Mouse (Mus musculus): ENCODE measurements around the gene Unc45b. TPM values are rescaled to one million over a fixed set of nuclear protein-coding genes. Genes with fewer than 3 reads are reported as not detected.

The Unc45b gene
- polyA plus RNA-seq, 1 experiment from 2014 or later, result 1.7 TPM

- ATAC-seq (ENCODE audit: low read depth), result no peak
Measured at GRCm38 (mm10) chr11:82874924-82875323, 35.4 kb upstream of the Unc45b start.

GRCm38 (mm10) chr11:82875631-82876030, 34.7 kb upstream of the Unc45b start:
- peaks cover 6% of the 10 kb centered on the region; the same call in 1 of the 2 replicates for H3K36me3 ChIP-seq
- H3K4me1 ChIP-seq (replicated peaks), result peaks cover 6% of the 10 kb centered on the region
- H3K9me3 ChIP-seq, result no peaks in the 10 kb centered on the region
- no peak for ATAC-seq (ENCODE audit: low read depth)
- no peak overlapping the region for H3K9ac ChIP-seq
- WGBS, result 83% methylated on average over 5 of the region's 5 CpGs
- no peak overlapping the region for H3K4me3 ChIP-seq
- H3K4me2 ChIP-seq, result no peak overlapping the region
- no peak overlapping the region for H3K27ac ChIP-seq (replicated peaks)
- H3K27me3 ChIP-seq, result no peaks in the 10 kb centered on the region

More at GRCm38 (mm10) chr11:82874924-82875323, 35.4 kb upstream of the Unc45b start:
- WGBS, result 58% methylated on average over 5 of the region's 5 CpGs
- H3K27me3 ChIP-seq, result no peaks in the 10 kb centered on the region
- H3K4me2 ChIP-seq, result no peak overlapping the region
- no peak overlapping the region for H3K27ac ChIP-seq (replicated peaks)
- no peaks in the 10 kb centered on the region for H3K9me3 ChIP-seq
- H3K4me1 ChIP-seq (replicated peaks), result peaks cover 12% of the 10 kb centered on the region
- peaks cover 6% of the 10 kb centered on the region; the same call in 1 of the 2 replicates for H3K36me3 ChIP-seq
- H3K9ac ChIP-seq, result no peak overlapping the region
- no peak overlapping the region for H3K4me3 ChIP-seq

GRCm38 (mm10) chr11:82877726-82878344, 32.5 kb upstream of the Unc45b start:
- Histone ChIP-seq H3K4me2 (no peak overlapping the region), H3K9me3 (no peaks in the 10 kb centered on the region)
- WGBS, result 51% methylated on average over 7 of the region's 7 CpGs

GRCm38 (mm10) chr11:82883180-82883579, 27.2 kb upstream of the Unc45b start:
- ATAC-seq (ENCODE audit: low read depth), result no peak
- H3K9ac ChIP-seq, result no peak overlapping the region
- no peak overlapping the region for H3K27ac ChIP-seq (replicated peaks)
- H3K9me3 ChIP-seq, result no peaks in the 10 kb centered on the region
- peaks cover 10% of the 10 kb centered on the region; the same call in 1 of the 2 replicates for H3K36me3 ChIP-seq
- no peak overlapping the region for H3K4me3 ChIP-seq
- no peak overlapping the region for H3K4me2 ChIP-seq
- H3K27me3 ChIP-seq, result no peaks in the 10 kb centered on the region
- peaks cover 6% of the 10 kb centered on the region for H3K4me1 ChIP-seq (replicated peaks)
- 57% methylated on average over 8 of the region's 8 CpGs for WGBS

More at GRCm38 (mm10) chr11:82877726-82878344, 32.5 kb upstream of the Unc45b start:
- Histone ChIP-seq H3K4me3 (no peak overlapping the region), H3K27me3 (no peaks in the 10 kb centered on the region), H3K4me1 (replicated peaks) (no peaks in the 10 kb centered on the region; the same call in 1 of the 2 replicates), H3K27ac (replicated peaks) (peak overlapping the region; percentile 62), H3K36me3 (peaks cover 10% of the 10 kb centered on the region; the same call in 1 of the 2 replicates), H3K9ac (no peak overlapping the region)
- ATAC-seq (ENCODE audit: low read depth), result peak; percentile 55; the same call in 1 of the 2 replicates

GRCm38 (mm10) chr11:82886559-82886958, 23.8 kb upstream of the Unc45b start:
- no peak overlapping the region for H3K4me3 ChIP-seq
- H3K36me3 ChIP-seq, result no peaks in the 10 kb centered on the region
- 87% methylated on average over 3 of the region's 3 CpGs for WGBS

GRCm38 (mm10) chr11:82888491-82888946, 21.8 kb upstream of the Unc45b start:
- H3K36me3 ChIP-seq, result no peaks in the 10 kb centered on the region
- ATAC-seq (ENCODE audit: low read depth), result no peak
- peaks cover 26% of the 10 kb centered on the region for H3K4me1 ChIP-seq (replicated peaks)
- H3K27ac ChIP-seq (replicated peaks), result no peak overlapping the region
- no peak overlapping the region for H3K4me3 ChIP-seq
- H3K9me3 ChIP-seq, result no peaks in the 10 kb centered on the region
- H3K9ac ChIP-seq, result 0 out of 2 replicates have a peak overlapping the region, but pooled peaks have one; percentile 31
- peak overlapping the region; percentile 88 for H3K4me2 ChIP-seq
- peaks cover 15% of the 10 kb centered on the region; the same call in 1 of the 2 replicates for H3K27me3 ChIP-seq
- 52% methylated on average over 10 of the region's 10 CpGs for WGBS

More at GRCm38 (mm10) chr11:82886559-82886958, 23.8 kb upstream of the Unc45b start:
- no peak for ATAC-seq (ENCODE audit: low read depth)
- H3K9me3 ChIP-seq, result no peaks in the 10 kb centered on the region
- 0 out of 2 replicates have a peak, but pooled peaks cover 6% of the 10 kb centered on the region for H3K27me3 ChIP-seq
- H3K4me2 ChIP-seq, result no peak overlapping the region
- H3K9ac ChIP-seq, result no peak overlapping the region
- no peak overlapping the region for H3K27ac ChIP-seq (replicated peaks)
- H3K4me1 ChIP-seq (replicated peaks), result peaks cover 26% of the 10 kb centered on the region

- Histone ChIP-seq H3K9ac (peak overlapping the region; percentile 81), H3K9me3 (no peaks in the 10 kb centered on the region), H3K36me3 (no peaks in the 10 kb centered on the region), H3K27ac (replicated peaks) (peak overlapping the region; percentile 52; the same call in 1 of the 2 replicates), H3K4me1 (replicated peaks) (peaks cover 26% of the 10 kb centered on the region), H3K4me2 (peak overlapping the region; percentile 88), H3K27me3 (peaks cover 15% of the 10 kb centered on the region; the same call in 1 of the 2 replicates), H3K4me3 (peak overlapping the region; percentile 66)
- 9% methylated on average over 31 of the region's 31 CpGs for WGBS
- ATAC-seq (ENCODE audit: low read depth), result peak; percentile 64
Measured at GRCm38 (mm10) chr11:82889524-82890341, 20.6 kb upstream of the Unc45b start.

GRCm38 (mm10) chr11:82890342-82890762, 20.0 kb upstream of the Unc45b start, which contains the start of gene Rad51d:
Rad51d (minus strand) TSS chr11:82890614.
- H3K27ac ChIP-seq (replicated peaks), result peak within 1 kb of the TSS; percentile 52; the same call in 1 of the 2 replicates
- H3K9ac ChIP-seq, result peak within 1 kb of the TSS; percentile 81
- H3K9me3 ChIP-seq, result no peaks in the 10 kb centered on the region
- WGBS, result 0% methylated on average over 26 of the region's 26 CpGs
- ATAC-seq (ENCODE audit: low read depth), result peak; percentile 93
- H3K4me3 ChIP-seq, result peak within 1 kb of the TSS; percentile 66
- peaks cover 15% of the 10 kb centered on the region; the same call in 1 of the 2 replicates for H3K27me3 ChIP-seq
- H3K4me2 ChIP-seq, result peak within 1 kb of the TSS; percentile 88
- H3K4me1 ChIP-seq (replicated peaks), result peaks cover 26% of the 10 kb centered on the region
- H3K36me3 ChIP-seq, result no peaks in the 10 kb centered on the region

- H3K27ac ChIP-seq (replicated peaks), result no peak within 1 kb of the TSS
- 64% methylated on average over 7 of the region's 7 CpGs for WGBS
- no peak within 1 kb of the TSS for H3K4me2 ChIP-seq
- H3K4me3 ChIP-seq, result no peak within 1 kb of the TSS
- peak within 1 kb of the TSS; percentile 41; the same call in 1 of the 2 replicates for H3K9ac ChIP-seq
- H3K9me3 ChIP-seq, result no peaks in the 10 kb centered on the region
- H3K4me1 ChIP-seq (replicated peaks), result peaks cover 26% of the 10 kb centered on the region
- no peaks in the 10 kb centered on the region for H3K36me3 ChIP-seq
- H3K27me3 ChIP-seq, result peaks cover 15% of the 10 kb centered on the region; the same call in 1 of the 2 replicates
- ATAC-seq (ENCODE audit: low read depth), result no peak
Measured at GRCm38 (mm10) chr11:82891936-82892335, 18.4 kb upstream of the Unc45b start, which contains the start of gene Fndc8. Fndc8 (plus strand) TSS chr11:82892124.

- no peaks in the 10 kb centered on the region for H3K4me1 ChIP-seq (replicated peaks)
- H3K9ac ChIP-seq, result no peak overlapping the region
- no peaks in the 10 kb centered on the region for H3K9me3 ChIP-seq
- no peak overlapping the region for H3K4me3 ChIP-seq
- H3K27me3 ChIP-seq, result 0 out of 2 replicates have a peak, but pooled peaks cover under 1% of the 10 kb centered on the region
- ATAC-seq (ENCODE audit: low read depth), result no peak
- H3K27ac ChIP-seq (replicated peaks), result no peak overlapping the region
- WGBS, result 89% methylated on average over 10 of the region's 10 CpGs
- H3K4me2 ChIP-seq, result no peak overlapping the region
- peaks cover 45% of the 10 kb centered on the region for H3K36me3 ChIP-seq
Measured at GRCm38 (mm10) chr11:82897478-82897877, 12.9 kb upstream of the Unc45b start.

- Histone ChIP-seq H3K36me3 (peaks cover 67% of the 10 kb centered on the region), H3K4me3 (no peak overlapping the region), H3K27me3 (no peaks in the 10 kb centered on the region), H3K27ac (replicated peaks) (no peak overlapping the region), H3K9ac (no peak overlapping the region), H3K4me2 (no peak overlapping the region), H3K9me3 (no peaks in the 10 kb centered on the region), H3K4me1 (replicated peaks) (no peaks in the 10 kb centered on the region)
- 91% methylated on average over 5 of the region's 5 CpGs for WGBS
- ATAC-seq (ENCODE audit: low read depth), result no peak
Measured at GRCm38 (mm10) chr11:82899720-82900119, 10.6 kb upstream of the Unc45b start.

Data from neural tube, embryonic 13.5 days (tissue).